Mouse (Mus musculus): ENCODE data around the gene Aldh1a1.

DNA sequence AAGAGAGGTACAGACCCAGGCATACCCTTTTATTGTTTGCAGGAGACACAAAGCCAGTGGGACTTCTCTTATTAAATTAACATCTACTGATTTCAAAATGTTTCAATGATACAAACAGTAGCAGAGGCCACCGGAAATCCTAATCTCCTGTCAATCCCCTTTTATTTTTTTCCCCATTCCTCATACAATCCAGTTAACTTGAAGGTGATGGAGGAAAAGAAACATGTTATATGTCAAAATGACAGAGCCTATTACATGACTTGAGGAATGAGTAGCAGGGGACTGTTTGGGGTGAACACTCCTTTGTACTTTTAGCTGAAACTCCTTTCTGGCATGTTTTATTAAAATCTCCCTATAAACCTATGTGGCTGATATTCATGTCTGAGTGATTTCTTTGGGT is 51.3 kb downstream of the Aldh1a1 start:
- TF ChIP-seq CTCF (IDR thresholded peaks at IDR 0.05; ENCODE audit: borderline replicate concordance, extremely low read depth, insufficient read depth, insufficient read length): no peak
- no peak for TF ChIP-seq POLR2A (IDR thresholded peaks at IDR 0.05; ENCODE audit: borderline replicate concordance, extremely low read depth, insufficient read depth, insufficient read length, poor library complexity, severe bottlenecking)
